Mouse (Mus musculus): ENCODE measurements around the gene Pcx. TPM values are rescaled to one million over a fixed set of nuclear protein-coding genes. Genes with fewer than 3 reads are reported as not detected.

Pcx gene
- polyA plus RNA-seq (2012; rRNA removed): 136 and 143 TPM in 2 replicates

DNA sequence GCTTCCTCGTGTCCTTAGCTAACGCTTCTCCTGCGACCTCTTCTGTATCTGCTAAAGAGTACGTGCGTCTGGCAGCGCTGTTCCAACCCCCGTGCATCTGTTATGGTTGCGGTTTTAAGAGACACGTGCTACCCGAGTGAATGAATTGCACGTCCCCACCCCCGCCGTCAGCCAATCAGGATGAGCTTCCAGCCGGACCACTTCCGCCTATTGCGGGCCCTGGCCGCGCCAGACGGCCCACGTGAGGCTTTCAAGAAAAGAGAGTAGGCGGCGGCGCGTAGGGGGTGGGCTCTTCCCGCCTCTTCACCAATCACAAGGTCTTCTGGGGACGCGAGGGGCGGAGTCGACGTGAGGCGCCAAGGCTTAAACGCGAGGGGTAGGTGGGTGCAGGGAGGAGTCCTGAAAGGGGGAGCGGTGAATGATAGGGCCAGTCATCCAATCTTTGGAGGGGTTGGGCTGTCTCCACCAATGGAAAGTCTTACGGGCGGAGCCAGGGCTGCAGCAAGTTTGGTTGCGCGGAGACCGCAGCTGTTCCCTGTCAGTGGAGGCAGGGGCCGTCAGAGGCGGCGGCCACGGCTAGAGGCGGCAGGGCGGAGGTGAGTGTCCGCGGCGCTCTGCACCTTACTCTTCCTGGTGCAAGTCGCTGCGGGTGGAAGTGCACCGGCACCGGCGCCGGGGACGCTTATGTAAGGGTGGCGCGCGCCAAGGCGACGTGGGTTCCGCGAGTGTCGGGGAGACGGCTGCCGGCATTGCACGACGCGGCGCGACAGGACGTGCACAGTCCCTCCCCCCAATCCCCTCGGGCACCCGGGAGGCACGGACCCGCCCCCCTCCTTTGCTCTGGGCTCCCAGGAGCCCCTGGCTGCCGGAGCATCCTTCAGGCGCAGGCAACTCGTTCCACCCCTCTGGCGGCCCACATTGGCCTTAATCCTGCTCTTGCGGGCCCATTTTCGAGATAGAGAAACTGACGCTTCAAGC is at the start of gene Pcx:
Gene Pcx (plus strand): TSS at position 487 of the 978 bp plus-strand sequence.

DNA sequence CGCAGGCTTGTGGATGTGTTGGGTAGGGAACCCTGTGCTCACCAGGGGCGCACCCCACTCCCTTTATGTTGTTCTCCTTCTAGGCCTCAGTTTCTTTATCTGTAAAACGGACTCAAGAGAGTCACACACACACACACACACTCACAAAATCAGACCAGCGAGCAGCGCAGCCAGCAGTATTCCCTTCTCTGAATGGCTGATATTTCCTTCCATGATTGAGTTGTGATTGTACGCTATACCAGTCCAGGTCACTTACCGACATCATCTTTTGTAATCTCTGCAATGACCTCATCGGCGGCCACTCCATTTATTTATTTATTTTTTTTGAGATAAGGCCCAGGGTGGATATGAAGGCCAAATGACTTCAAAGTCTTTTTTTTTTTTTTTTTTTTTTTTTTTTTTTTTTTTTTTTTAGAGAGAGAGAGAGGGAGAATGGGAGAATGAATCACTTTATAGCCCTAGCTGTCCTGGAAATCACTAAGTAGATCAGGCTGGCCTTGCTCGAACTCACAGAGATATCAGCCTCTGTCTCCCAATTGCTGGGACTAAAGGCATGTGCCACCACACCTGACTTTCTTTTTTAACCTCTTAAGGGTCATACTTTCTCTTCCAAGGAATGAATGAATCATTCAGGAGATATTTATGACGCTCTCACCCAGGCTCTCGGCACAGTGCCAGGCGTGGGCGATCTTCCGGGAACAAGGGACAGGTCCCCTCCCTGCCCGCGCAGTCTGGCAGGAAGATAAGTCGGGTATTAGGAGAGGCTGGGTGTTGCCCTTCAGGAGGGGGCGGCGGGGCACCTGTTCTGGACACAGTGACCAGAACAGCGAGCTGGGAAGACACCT is 32.7 kb upstream of the Pcx start, which contains the start of gene Syt12:
Gene Syt12 (minus strand): TSS at position 103 of the 845 bp plus-strand sequence.

GRCm38 (mm10) chr19:4498062-4498933 is 12.0 kb upstream of the Pcx start, which contains the start of gene 2010003K11Rik:
2010003K11Rik (minus strand) TSS chr19:4498583.

GRCm38 (mm10) chr19:4615151-4616093 is 105.2 kb downstream of the Pcx start, which contains the start of gene Lrfn4:
Lrfn4 (minus strand) TSS chr19:4615667.

DNA sequence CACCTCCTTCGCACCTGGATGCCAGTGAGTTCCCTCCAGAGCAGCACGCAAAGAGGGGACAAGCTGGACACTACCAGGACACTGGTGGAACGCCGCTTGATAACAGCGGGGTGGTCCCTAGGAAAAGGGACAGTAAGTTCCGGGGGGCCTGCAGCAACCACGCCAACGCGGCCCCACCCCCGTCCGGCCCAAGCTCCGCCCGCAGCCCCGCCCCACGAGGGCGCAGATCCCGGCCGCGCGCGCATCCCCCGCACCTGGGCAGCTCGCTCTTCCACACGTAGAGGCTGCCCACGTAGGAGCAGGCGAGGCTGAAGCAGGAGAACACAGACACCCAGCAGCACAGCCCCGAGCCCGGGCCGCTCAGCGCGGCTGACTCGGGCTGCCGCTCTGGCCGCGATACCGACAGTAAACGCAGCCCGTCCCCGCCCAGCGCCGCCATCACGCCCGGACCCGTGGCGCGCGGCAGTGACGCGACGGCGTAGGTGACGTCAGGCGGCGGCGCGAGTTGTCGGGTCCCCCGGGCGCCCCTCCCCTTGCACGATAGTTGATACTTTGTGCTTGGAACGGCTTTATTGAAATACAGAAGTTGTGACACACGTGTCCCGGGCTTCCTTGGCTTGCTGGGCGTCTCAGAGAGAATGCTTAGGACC is 115.0 kb downstream of the Pcx start, which contains the start of gene Rce1:
Gene Rce1 (minus strand): TSS at position 463 of the 650 bp plus-strand sequence.

Other genes with a start within 250 kb of the Pcx start
- 7.4 and 8.0 TPM in 2 replicates for gene Ssh3, start 241.3 kb upstream of the Pcx start, polyA plus RNA-seq (2012; rRNA removed)
- gene Ankrd13d, start 227.3 kb upstream of the Pcx start, polyA plus RNA-seq (2012; rRNA removed): 2.0 and 2.2 TPM in 2 replicates
- gene Grk2, start 204.2 kb upstream of the Pcx start, polyA plus RNA-seq (2012; rRNA removed): 35.7 and 42.3 TPM in 2 replicates
- gene Kdm2a, start 112.2 kb upstream of the Pcx start, polyA plus RNA-seq (2012; rRNA removed): 17.7 and 20.3 TPM in 2 replicates
- 7.2 and 8.4 TPM in 2 replicates for gene Rhod, start 71.0 kb upstream of the Pcx start, polyA plus RNA-seq (2012; rRNA removed)
- 0.09 and 0.16 TPM in 2 replicates for gene Syt12, start 33.0 kb upstream of the Pcx start, polyA plus RNA-seq (2012; rRNA removed)
- 0.29 and 0.55 TPM in 2 replicates for gene 2010003K11Rik, start 11.9 kb upstream of the Pcx start, polyA plus RNA-seq (2012; rRNA removed)
- 1.1 and 1.2 TPM in 2 replicates for gene Lrfn4, start 105.2 kb downstream of the Pcx start, polyA plus RNA-seq (2012; rRNA removed)
- 15.3 and 16.1 TPM in 2 replicates for gene Rce1, start 115.2 kb downstream of the Pcx start, polyA plus RNA-seq (2012; rRNA removed)
- 0.01 and 0.07 TPM in 2 replicates for gene Gm960, start 188.2 kb downstream of the Pcx start, polyA plus RNA-seq (2012; rRNA removed)
- gene Sptbn2, start 200.7 kb downstream of the Pcx start, polyA plus RNA-seq (2012; rRNA removed): 0.30 and 0.31 TPM in 2 replicates
- 7.1 and 8.3 TPM in 2 replicates for gene Rbm4b, start 246.0 kb downstream of the Pcx start, polyA plus RNA-seq (2012; rRNA removed)

Measured in liver, embryonic 18 days (tissue).